Mouse (Mus musculus): ENCODE results near the gene Tbc1d4. TPM values are rescaled to one million over a fixed set of nuclear protein-coding genes. Genes with fewer than 3 reads are reported as not detected.

Tbc1d4 gene
- total and polyA plus RNA-seq, 3 experiments = 20.6 to 72.9 (median 71.0) TPM

Other genes starting within 250 kb of the Tbc1d4 start
- gene Commd6, start 31.5 kb upstream of the Tbc1d4 start, total RNA-seq (2012; rRNA removed) = 53.0 and 56.6 TPM in 2 replicates
- 125 and 128 TPM in 2 replicates for gene Commd6, start 31.5 kb upstream of the Tbc1d4 start, total RNA-seq (2014; rRNA removed)
- gene Commd6, start 31.5 kb upstream of the Tbc1d4 start, polyA plus RNA-seq (2012; ENCODE audit: insufficient read length, low read depth) = 59.8 and 75.4 TPM in 2 replicates
- gene Uchl3, start 44.8 kb upstream of the Tbc1d4 start, total RNA-seq (2012; rRNA removed) = 101 and 114 TPM in 2 replicates
- 326 and 362 TPM in 2 replicates for gene Uchl3, start 44.8 kb upstream of the Tbc1d4 start, total RNA-seq (2014; rRNA removed)
- 165 and 169 TPM in 2 replicates for gene Uchl3, start 44.8 kb upstream of the Tbc1d4 start, polyA plus RNA-seq (2012; ENCODE audit: insufficient read length, low read depth)
- 0.42 and 0.64 TPM in 2 replicates for gene Gm9922, start 120.6 kb upstream of the Tbc1d4 start, total RNA-seq (2012; rRNA removed)
- not detected in 2 replicates for gene Gm9922, start 120.6 kb upstream of the Tbc1d4 start, total RNA-seq (2014; rRNA removed)
- 0.76 TPM in 1 of 2 replicates, not detected in the other for gene Gm9922, start 120.6 kb upstream of the Tbc1d4 start, polyA plus RNA-seq (2012; ENCODE audit: insufficient read length, low read depth)
- gene Lmo7, start 120.8 kb upstream of the Tbc1d4 start, total RNA-seq (2012; rRNA removed) = 4.7 and 5.0 TPM in 2 replicates
- gene Lmo7, start 120.8 kb upstream of the Tbc1d4 start, total RNA-seq (2014; rRNA removed) = 8.3 and 8.8 TPM in 2 replicates
- gene Lmo7, start 120.8 kb upstream of the Tbc1d4 start, polyA plus RNA-seq (2012; ENCODE audit: insufficient read length, low read depth) = 11.9 and 17.2 TPM in 2 replicates

All from CH12.LX (cell line).